Mouse (Mus musculus) monocyte, adult 5-6 weeks (primary cell): ENCODE results near the gene Eif1ad. TPM values are rescaled to one million over a fixed set of nuclear protein-coding genes. Genes with fewer than 3 reads are reported as not detected.
"Not testable (repeated sequence)": the region's sequence is repeated elsewhere in the genome, so short reads cannot be mapped to it uniquely, and the experiment has no call there.

ENCODE experiments used
- ATAC-seq: fragments of 153-309, 156-312 bp; replicated peaks from 2 replicates; pipeline ENCODE4 v1.8.0; 2017; ENCODE audit warnings: mild to moderate bottlenecking; ENCODE audit not compliant: low TSS enrichment, insufficient number of reproducible peaks, severe bottlenecking, poor library complexity, low FRiP score
- total RNA-seq: library from RNA; stranded (forward); fragments of 200-1000, 200-491, 200-594 nt; gene quantifications from 3 replicates; pipeline ENCODE4 v1.2.3, GENCODE M21; 2017

The Eif1ad gene
- 29.9 to 38.8 TPM (median 33.8 TPM) in 3 replicates for total RNA-seq

DNA sequence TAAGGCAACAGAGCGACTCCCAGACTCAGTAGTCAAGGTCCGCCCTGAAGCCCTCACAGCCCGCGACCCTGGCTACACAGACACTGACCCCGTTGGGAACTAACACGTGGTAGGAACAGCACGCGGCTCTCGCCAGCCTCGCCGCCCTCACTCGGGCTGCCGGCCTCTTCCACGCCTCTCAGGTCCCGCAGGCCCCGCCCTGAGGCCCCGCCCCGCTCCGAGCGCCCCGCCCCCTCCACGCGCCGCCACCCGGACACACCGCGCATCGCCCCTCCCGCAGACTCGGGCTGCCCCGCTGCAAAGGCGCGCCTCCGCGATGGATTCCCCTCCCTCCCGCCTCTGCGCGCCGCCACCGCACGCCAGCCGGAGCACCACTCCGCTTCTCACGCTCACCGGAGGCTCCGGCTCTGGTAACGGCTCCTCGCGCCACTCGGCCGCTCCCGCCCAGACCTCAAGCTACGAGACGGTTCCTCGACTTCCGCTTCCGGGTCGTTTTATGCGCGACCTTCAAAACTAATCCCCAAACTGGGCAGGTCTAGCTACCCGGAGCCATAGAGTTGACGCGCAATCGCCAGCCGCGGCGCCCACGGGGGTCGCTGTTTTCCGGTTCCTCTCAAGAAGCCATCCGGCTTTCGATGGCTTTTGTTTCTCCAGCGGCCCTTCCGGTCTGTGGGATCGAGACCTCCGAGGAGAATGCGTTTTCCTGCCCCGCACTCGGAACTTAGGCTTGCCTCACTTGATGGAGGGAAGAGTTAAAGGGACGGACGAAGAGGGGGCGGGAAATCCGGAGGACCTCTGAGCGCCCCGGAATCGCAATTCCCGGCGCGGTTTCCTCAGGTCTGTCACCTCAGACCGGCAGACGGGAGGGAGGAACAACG, at the start of gene Eif1ad:
Gene Eif1ad (plus strand): TSS at position 567 of the 878 bp plus-strand sequence.
- peak; percentile 78 for ATAC-seq

DNA sequence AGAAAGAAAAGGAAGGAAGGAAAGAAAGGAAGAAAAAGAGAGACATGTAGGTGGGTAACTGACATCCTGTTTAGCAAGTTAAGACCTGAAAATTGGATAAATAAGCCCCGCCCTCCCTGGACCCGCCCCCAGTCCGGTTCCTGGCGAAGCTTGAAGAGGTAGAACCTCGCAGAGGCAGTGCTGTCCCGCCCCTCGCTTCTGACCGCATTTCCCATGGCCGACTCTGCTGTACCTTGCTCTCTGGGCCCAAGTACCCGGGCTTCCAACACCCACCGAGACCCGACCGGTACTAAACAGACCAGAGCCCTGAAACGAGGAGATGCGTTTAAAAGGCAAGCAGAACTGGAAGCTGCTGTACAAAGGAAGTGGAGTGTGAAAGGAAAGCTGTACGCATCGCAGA, 42.7 kb upstream of the Eif1ad start:
- 0 out of 2 replicates have a peak, but pooled peaks have one; percentile 22 for ATAC-seq

DNA sequence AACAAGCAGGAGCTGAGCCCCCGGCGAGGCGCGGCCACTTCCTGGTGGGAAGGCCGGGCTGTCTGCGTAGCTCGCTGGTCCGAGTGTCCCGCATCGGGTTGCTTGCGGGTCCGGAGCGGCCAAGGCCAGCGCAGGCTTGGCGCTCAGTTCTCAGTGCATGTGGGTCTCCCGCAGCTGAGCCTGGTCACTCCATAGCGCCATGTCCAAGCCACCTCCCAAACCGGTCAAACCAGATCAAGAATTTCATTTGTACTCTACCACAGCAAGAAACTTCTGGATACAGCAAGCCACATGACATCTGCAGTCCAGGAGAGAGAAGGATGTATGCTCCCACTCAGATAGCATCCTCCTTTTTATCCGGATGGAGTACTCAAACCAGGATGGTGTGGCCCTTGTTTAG, 38.6 kb upstream of the Eif1ad start:
- ATAC-seq = no peak

DNA sequence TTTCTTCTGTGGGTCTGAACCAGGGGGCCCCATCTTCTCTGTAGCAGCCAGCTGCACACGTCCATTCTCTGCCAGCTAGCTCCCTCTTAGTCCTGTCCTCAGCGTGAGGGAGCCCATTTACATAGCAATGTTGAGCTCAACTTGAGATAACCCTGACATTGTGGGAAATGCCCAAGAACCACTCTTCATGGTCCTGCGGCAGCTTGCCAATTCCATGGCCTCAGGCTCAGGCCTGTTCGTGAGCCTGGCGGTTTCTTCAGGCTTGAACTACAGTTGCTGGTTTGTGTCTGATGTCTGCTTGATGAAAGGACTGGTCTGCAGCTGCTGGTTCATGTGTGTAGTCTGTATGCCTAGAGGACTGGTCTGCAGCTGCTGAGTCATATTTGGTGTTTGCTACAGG, 31.8 kb upstream of the Eif1ad start:
- ATAC-seq = no peak

DNA sequence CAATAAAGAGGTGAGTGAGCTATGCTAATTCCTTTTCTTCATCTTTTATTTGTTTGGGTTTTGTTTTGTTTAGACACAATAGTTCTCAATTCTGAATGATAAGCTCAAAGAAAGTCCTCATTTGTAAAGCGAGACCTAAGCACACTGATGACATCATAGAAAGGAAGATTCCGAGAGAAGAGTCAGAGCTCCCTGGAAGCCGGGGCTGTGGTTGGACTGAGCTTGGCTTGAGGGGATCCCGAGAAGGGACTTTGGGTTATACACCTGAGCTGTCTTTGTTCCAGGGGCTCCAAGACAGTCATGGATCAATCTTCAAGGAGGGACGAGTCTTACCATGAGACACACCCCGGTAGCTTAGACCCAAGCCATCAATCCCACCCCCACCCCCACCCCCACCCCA, 31.1 kb upstream of the Eif1ad start, which contains the start of gene Catsper1:
Gene Catsper1 (plus strand): TSS at position 301 of the 400 bp plus-strand sequence.
- ATAC-seq = no peak

DNA sequence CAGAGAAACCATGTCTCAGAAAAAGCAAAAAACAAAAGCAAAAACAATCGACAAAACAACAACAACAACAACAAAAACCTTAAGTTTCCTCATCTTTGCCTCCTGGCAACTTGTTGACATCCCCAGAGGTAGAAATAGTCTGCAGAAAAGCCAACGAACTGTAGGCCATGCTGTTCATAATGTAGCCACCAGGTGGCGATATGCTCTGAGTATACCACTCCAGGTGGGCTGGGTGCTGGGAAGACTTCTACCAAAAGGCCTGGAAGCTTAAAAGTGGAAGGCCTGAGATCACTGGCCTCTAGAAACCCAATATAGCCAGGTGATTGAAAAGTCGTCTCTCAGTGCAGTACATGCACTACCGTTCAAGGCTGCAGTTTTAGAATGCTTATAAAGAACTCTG, 28.6 kb upstream of the Eif1ad start:
- peak; percentile 70 for ATAC-seq

DNA sequence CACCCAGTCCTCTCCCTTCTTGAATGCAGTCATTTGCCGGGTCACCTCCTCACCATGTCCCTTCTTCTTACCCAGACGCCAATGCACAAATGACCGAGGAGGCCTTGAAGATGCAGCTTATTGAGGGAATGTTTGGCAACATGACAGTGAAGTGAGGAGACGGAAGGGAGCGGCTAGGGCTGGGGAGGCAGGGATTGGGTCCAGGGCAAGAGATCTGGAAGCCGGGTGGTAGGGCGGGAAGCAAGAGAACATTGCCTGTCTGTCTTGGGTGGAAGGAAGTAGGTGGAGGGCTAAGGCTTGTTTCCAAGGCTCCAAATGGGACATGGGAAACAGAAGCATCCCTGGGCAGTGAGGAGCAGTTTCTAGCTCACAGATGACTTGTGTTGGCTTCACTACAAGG, 25.2 kb upstream of the Eif1ad start:
- no peak for ATAC-seq

DNA sequence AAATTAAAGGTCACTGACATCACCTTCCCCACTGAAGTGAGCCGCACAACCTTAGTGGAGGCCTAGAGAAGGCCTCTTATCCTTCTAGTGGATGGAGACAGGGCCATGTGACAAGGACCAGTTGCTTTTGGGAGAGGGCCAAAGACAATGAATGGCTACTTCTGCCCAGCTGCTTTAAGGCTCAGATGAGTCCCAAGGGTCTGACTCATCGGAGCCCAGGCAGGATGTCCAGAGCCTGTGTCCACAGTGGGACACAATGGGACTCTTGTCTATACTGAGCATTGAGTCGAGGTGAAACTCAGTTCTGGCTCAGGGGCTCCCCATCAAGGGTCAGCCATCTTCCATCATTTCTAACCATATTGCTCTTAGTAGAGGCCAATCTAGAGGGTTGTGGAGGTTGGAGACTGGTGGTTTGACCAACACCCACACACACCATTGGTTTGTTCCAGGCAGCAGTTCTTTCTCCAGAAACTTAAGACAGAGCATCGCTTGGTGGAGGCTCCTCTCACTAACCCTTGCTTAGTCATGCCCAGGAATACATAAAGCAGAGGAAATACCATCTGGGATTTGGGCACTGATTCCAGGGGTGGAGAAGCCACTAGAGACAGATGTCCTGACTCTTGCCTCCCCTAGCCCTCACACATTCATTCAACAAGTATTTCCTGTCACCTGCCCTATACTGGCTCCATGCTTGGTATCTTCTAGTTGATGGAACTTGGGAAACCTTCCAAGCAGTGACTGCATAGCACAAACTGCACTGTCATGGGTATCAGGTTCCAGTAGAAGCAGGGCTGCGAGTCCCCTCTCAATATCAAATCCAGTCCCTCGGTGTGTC, 21.0 kb upstream of the Eif1ad start:
- no peak for ATAC-seq

DNA sequence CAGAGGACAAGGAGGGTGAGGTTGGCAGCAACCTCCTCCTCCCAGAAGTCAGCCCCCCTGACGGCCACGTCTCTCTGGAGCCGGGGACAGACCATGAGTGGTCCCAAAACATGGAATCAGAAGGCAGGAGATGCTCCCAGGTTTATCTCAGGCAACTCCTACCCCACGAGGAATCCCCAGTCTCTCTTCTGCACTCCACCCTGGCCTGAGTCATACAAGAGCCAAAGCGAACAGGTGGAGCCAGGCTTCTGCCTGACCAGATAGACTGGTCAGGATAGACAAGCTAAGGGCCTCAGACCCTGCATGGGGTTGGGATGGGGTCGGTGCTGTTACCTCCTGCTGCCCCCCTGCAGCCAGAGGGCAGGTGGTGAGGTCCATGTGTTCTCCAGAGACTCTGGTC, 18.5 kb upstream of the Eif1ad start:
- ATAC-seq = no peak

DNA sequence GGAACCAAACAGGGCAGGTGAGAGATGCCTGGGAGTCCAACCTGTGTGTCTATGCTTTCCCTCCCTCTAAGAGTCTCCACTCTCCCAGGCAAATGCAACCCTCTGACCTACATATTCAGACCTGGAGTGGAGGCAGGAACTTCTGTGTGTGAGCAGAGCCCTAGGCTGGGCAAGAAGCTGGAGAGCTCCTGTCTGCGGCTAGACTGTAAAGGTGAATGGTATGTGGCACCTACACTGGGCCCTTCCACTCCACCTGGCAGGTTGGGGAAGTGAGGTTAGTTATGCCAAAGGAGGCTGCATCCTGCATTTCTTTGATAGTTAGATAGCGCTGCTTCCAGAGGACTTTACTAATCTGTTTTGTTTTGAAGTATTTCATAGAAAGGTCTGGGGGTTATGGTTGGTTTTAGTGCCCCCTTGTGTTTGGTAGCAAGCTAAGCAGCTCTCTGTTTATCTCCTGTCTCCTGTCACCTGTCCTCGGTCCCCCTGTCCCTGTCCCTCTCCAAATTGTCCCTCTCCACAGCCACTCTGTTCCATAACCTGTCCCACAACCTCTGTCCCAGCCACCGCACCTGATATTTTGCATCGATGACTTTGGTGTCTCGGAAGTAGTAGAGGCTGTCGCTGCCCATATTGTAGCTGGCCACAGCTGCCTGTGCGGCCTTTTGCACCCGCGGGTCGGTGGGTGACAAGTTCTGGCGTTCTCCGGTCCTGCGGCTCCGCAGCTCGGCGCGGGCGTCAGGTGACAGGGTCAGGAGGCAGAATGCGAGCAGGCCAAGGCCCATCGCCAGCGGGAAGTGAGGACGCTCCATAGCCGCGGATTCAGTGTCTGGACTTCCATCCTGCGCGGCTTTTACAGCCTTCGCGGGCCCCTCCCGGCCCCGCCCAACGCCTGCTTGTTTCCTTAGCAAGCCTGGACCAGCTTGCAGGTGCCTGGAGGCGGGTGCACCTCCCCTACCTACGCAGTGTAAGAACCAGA, 17.7 kb upstream of the Eif1ad start:
- 0 out of 2 replicates have a peak, but pooled peaks have one; percentile 41 for ATAC-seq

DNA sequence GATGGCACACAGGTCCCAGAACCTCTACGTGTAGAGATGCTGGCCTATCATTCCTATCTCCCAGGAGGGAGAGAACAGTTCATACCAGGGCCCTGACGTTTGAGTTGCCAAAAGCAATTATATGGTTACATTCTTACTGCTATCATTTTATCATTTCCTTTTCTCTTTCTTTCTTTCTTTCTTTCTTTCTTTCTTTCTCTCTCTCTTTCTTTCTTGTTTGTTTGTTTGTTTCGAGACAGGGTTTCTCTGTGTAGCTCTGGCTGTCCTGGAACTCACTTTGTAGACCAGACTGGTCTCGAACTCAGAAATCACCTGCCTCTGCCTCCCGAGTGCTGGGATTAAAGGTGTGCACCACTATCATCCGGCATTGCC, 17.1 kb upstream of the Eif1ad start, which contains the start of gene Cst6:
Gene Cst6 (minus strand): TSS at position 73 of the 372 bp plus-strand sequence.
- ATAC-seq = not testable (repeated sequence)

DNA sequence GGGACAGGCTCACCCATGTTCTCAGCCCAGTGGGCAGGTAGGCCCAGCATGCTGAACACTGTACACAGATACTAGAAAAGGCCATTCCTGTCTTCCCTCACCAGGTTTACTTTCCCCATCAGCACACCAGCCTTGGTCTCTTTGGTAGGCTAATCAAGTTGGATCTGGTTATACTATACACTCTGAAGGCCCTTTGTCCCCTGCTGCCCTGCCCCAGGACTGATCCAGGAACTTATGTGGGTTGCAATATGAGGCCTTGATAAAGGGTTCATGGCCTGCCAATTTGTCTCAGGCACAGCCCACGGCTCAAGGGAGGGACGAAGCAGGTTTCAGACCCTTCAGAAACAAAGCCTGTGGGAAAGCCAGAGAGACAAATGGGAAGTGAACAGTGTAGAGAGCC, 12.9 kb upstream of the Eif1ad start:
- ATAC-seq = no peak

DNA sequence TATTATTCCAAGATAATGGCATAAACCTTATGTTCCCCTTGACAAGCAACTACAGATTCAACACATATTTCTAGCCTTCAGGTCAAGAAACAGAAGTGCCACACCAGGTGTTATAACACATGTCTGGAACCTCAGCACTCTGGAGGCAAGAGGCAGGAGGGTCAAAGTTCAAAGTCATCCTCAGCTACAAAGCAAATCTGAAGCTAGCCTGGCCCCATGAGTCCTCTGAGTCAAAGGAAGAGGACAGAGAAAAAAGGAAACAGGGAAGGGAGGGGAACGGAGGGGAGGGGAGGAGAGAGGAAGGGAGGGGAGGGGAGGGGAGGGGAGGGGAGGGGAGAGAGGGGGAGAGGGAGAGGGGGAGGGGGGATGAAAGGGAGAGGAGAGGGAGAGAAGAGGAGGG, 10.5 kb upstream of the Eif1ad start:
- ATAC-seq = no peak

DNA sequence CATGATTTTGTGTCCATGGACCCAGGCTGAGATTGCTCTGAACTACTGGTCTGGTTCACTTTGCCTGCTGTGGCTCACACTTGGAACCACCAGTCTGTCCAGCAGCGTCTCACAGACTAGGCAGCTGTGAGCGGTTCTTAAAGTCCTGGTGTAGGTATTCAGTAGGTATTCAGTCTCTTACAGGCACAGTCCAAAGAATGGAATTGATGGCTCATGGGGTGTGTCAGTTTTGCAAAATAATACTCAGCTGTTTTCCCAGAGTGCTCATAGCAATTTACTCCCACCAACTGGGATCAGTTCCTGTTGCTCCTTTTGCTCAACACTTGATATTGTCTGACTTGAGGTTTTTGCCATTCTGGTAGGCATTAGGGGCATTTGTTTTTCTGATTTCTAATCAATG, 4.4 kb upstream of the Eif1ad start:
- ATAC-seq = no peak

DNA sequence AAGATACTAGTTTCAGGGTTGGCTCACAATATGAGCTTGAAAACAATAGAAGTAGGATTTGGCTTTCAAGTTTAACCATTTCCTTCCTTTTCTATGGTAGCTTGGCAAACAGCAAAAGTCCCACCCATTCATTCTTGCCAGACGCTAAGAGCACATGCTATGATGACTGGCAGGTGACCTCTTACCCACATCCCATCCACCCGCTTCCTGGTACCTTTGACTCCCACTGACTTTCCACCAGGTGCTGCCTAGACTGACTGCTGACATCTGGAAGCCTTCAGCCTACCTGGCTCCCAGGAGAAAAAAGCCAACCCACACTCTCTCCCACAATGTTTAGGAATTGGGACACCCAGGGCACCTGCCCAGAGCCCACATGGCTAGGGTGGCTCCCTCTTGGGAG, 2.4 kb upstream of the Eif1ad start:
- no peak for ATAC-seq

DNA sequence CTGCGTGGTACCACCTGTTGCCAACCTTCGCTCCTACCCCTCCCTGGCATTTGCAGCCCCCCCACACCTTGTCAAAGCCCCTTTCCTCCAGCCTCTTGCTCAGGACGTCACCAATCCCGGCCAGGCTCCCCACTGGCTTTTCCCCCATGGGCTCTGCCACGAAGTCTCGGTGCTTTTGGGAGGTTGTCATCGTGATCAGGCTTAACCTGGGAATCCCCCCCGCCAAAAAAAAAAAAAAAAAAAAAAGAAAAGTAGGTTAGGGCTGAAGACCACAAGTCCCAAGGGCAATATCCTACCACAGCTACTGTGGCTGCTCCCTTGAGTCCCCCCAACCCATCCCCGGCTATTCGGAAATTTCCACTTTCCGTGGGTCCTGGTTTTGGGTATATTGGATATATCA, 790 bp upstream of the Eif1ad start:
- ATAC-seq = no peak

DNA sequence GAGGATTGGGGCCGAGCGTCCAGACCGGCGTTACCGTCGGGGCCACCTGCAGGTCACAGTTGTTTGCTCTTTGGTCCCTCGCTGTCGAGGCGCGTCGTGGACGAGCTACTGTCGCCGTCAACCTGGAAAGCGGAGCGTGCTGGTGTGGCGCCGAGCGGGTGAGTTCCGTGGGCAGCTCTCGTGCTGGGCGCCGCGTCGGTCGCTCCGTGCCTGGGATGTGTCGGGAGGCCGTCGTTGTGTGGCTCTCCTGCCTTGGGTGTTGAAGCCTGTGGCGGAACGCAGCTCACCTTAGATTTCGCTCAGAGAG, 465 bp downstream of the Eif1ad start, which contains the start of gene Banf1:
Gene Banf1 (minus strand): TSS at position 116 of the 307 bp plus-strand sequence.
- ATAC-seq = no peak

DNA sequence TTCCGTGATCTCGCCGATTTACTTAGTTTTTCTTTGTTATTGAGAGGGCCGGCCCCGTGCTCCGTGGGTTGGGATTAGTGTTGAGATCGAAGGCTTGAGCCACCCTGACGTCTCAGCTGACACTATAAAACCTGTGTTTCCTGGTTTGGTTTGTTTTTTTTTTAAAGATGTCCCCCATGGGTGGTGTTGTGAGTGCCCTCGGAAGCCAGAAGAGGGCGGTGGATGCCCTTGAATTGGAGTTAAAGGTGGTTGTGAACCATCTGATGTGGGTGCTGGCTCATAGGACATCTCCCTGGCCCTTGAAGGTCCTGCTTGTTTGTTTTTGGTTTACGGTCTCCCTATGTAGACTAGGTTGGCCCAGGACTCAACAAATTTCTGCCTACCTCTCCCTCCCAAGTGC, 914 bp downstream of the Eif1ad start:
- no peak for ATAC-seq

DNA sequence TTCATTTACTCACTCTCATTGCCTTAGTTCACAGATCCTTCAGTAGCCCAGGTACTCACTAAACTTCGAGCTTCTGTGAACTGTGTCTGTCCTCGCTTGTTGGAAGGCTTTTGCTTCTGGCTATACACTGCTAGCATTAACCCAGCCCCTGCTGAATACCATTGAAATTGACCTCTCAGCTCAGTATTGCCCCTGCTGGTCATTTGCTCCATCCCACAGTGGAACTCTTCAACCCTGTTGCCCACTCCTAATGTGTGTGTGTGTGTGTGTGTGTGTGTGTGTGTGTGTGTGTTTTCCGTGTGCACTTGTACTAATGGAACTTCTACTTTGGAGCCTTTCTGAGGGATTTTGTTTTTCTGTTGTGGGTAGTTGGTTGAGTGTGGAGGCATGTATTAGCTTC, 4.4 kb downstream of the Eif1ad start:
- ATAC-seq = no peak
